Comparison of ENCODE assay signal across 17 mouse cellular contexts in the genomic region with DNA sequence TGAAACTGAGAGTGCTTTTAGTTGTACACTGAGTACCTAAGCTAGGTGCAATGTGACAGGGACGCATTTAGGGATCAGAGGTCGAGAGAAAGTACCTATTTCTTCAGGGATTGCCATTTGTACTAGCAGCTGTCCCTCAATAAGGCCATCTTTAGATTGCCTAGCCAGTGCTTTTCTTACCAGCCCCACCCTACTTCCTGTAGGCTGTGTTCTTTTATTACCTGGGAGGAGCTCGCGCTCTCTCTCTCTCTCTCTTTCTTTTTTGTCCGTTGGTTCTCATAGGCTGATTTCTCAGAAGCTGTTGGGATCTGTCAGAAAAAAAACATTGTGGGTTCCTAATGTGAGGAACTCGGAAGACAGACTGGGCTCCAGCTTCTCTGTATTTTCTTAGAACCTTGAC. TPM values are rescaled to one million over a fixed set of nuclear protein-coding genes. Genes with fewer than 3 reads are reported as not detected.
DNase-seq lines count a peak whose midpoint lies in the region; ATAC-seq and TF ChIP-seq lines count a peak whose summit lies in the region.
"Had no signal": no experiment of that assay in that cellular context is flagged by ENCODE, and none has a peak within 500 bp of the region (broad histone marks: within the 10 kb centered on the region; RNA-seq: fewer than 3 reads in every experiment).

No protein-coding gene starts in this region.

- no peaks in the 10 kb centered on the region for H3K27me3 ChIP-seq in spleen, adult 2 months (ENCODE audit: control insufficient read depth, insufficient read depth, low read length)
- H3K27me3 ChIP-seq in megakaryocyte, embryonic 14.5 days (replicated peaks), result no peaks in the 10 kb centered on the region
- H3K27me3 ChIP-seq in midbrain, embryonic 16.5 days (ENCODE audit: control insufficient read depth, insufficient read depth, low read depth, low read length), result no peaks in the 10 kb centered on the region
- H3K27me3 ChIP-seq: heart, embryonic 15.5 days; limb, embryonic 12.5 days; liver, embryonic 15.5 days; midbrain, embryonic 15.5 days; neural tube, embryonic 13.5 days had no signal

- H3K27ac ChIP-seq in spleen, adult 2 months (ENCODE audit: insufficient read depth, low read length), result peak overlapping the region; percentile 68
- peak overlapping the region; percentile 66 for H3K27ac ChIP-seq in brown adipose tissue, adult 24 weeks (replicated peaks; ENCODE audit: low read depth, low read length)
- H3K27ac ChIP-seq in midbrain, embryonic 16.5 days (ENCODE audit: low read length), result no peak overlapping the region
- H3K27ac ChIP-seq: heart, embryonic 15.5 days; limb, embryonic 12.5 days; liver, embryonic 15.5 days; midbrain, embryonic 15.5 days; neural tube, embryonic 13.5 days had no signal

- TF ChIP-seq POLR2A in spleen, adult 2 months (IDR thresholded peaks at IDR 0.05; ENCODE audit: low read depth, low read length), result no peak; the same call in 1 of the 2 replicates

- H3K9me3 ChIP-seq in megakaryocyte, embryonic 14.5 days, result no peaks in the 10 kb centered on the region
- H3K9me3 ChIP-seq in midbrain, embryonic 16.5 days (replicated peaks; ENCODE audit: control insufficient read depth, low read length, poor library complexity, severe bottlenecking), result no peaks in the 10 kb centered on the region
- H3K9me3 ChIP-seq: heart, embryonic 15.5 days; limb, embryonic 12.5 days; liver, embryonic 15.5 days; midbrain, embryonic 15.5 days; neural tube, embryonic 13.5 days had no signal

- no peak for ATAC-seq in midbrain, embryonic 16.5 days
- ATAC-seq: hindbrain, embryonic 16.5 days; midbrain, embryonic 15.5 days had no signal

- peaks cover 8% of the 10 kb centered on the region; the same call in 1 of the 2 replicates for H3K4me1 ChIP-seq in spleen, adult 2 months (ENCODE audit: control insufficient read depth, insufficient read depth, insufficient read length)
- H3K4me1 ChIP-seq in brown adipose tissue, adult 24 weeks (ENCODE audit: control insufficient read depth, insufficient read depth, insufficient read length, low read length), result peaks cover 38% of the 10 kb centered on the region
- H3K4me1 ChIP-seq in megakaryocyte, embryonic 14.5 days, result peaks cover 97% of the 10 kb centered on the region
- H3K4me1 ChIP-seq in midbrain, embryonic 16.5 days (ENCODE audit: control insufficient read depth, insufficient read depth, low read length), result no peaks in the 10 kb centered on the region
- H3K4me1 ChIP-seq: liver, embryonic 15.5 days; midbrain, embryonic 15.5 days had no signal

- H3K4me3 ChIP-seq in spleen, adult 2 months (ENCODE audit: extremely low read depth, insufficient read depth, insufficient read length), result peak overlapping the region; percentile 33; the same call in 1 of the 2 replicates
- H3K4me3 ChIP-seq in brown adipose tissue, adult 24 weeks (ENCODE audit: insufficient read depth, low read depth, low read length), result no peak overlapping the region
- H3K4me3 ChIP-seq in megakaryocyte, embryonic 14.5 days (replicated peaks), result peak overlapping the region; percentile 12
- H3K4me3 ChIP-seq in midbrain, embryonic 16.5 days (ENCODE audit: low read depth, low read length), result no peak overlapping the region
- H3K4me3 ChIP-seq: heart, embryonic 15.5 days; limb, embryonic 12.5 days; liver, embryonic 15.5 days; midbrain, embryonic 15.5 days; neural tube, embryonic 13.5 days had no signal

- TF ChIP-seq CTCF in spleen, adult 2 months (IDR thresholded peaks at IDR 0.05; ENCODE audit: extremely low read depth, insufficient read depth, insufficient read length, insufficient replicate concordance), result no peak

- H3K4me2 ChIP-seq in midbrain, embryonic 16.5 days (ENCODE audit: low read length), result no peak overlapping the region
- H3K4me2 ChIP-seq: heart, embryonic 15.5 days; limb, embryonic 12.5 days; liver, embryonic 15.5 days; midbrain, embryonic 15.5 days; neural tube, embryonic 13.5 days had no signal

- H3K36me3 ChIP-seq in spleen, adult 2 months (ENCODE audit: control insufficient read depth, insufficient read depth, low read length), result no peaks in the 10 kb centered on the region
- H3K36me3 ChIP-seq in megakaryocyte, embryonic 14.5 days (replicated peaks; ENCODE audit: low read length), result peaks cover 94% of the 10 kb centered on the region
- H3K36me3 ChIP-seq in midbrain, embryonic 16.5 days (ENCODE audit: control insufficient read depth, insufficient read depth, low read length), result no peaks in the 10 kb centered on the region
- H3K36me3 ChIP-seq: heart, embryonic 15.5 days; limb, embryonic 12.5 days; liver, embryonic 15.5 days; midbrain, embryonic 15.5 days; neural tube, embryonic 13.5 days had no signal

- 32% methylated on average over 6 of the region's 6 CpGs for WGBS in spleen, adult 2 months
- 84% methylated on average over 6 of the region's 6 CpGs for WGBS in midbrain, embryonic 16.5 days

- no peak overlapping the region for H3K9ac ChIP-seq in midbrain, embryonic 16.5 days (ENCODE audit: low read depth, low read length)
- H3K9ac ChIP-seq: heart, embryonic 15.5 days; limb, embryonic 12.5 days; liver, embryonic 15.5 days; midbrain, embryonic 15.5 days; neural tube, embryonic 13.5 days had no signal

- no peak for DNase-seq in spleen, adult 2 months (ENCODE audit: low read depth in 1 of 2, low spot score in 2 of 2)
- no peak for DNase-seq in spleen, adult 18-20 months
- no peak for DNase-seq in urinary bladder, postnatal 36 days (ENCODE audit: low spot score in 2 of 2)
- DNase-seq in layer of hippocampus, postnatal 36 days, result no peak
- DNase-seq: adrenal gland, postnatal 36 days; cerebellum, postnatal 25 days; kidney, postnatal 10 days; lung, postnatal 36 days had no signal

RNA-seq across cellular contexts. Expression of a gene that starts 55.4 kb away (rescaled TPM):
- polyA plus RNA-seq in spleen, adult 2 months (2012; rRNA removed), result 19.1 and 21.1 TPM in 2 replicates
- polyA plus RNA-seq in brown adipose tissue, adult 24 weeks (2012; ENCODE audit: insufficient read depth, insufficient read length, missing spikeins), result 14.9 and 28.2 TPM in 2 replicates
- 75.0 and 110 TPM in 2 replicates for polyA plus RNA-seq in megakaryocyte, embryonic 14.5 days (2012; ENCODE audit: insufficient read depth, low replicate concordance)
- 17.7 and 23.7 TPM in 2 replicates for polyA plus RNA-seq in midbrain, embryonic 16.5 days (2015; fragmentation: Nextera tagmentation; extraction: Ambion mirVana)
- 10 to 100 TPM; 28.2 to 30.5 TPM for total RNA-seq in layer of hippocampus, postnatal 36 days (2021)

Comparison
In these comparisons a context has a peak if more than half of its experiments do, and no peak if none do; other contexts are left out.
1. H3K4me3 ChIP-seq: peak in spleen, adult 2 months (single experiment) and megakaryocyte, embryonic 14.5 days (single experiment); none in brown adipose tissue, adult 24 weeks (single experiment) and midbrain, embryonic 16.5 days (single experiment).